Mouse (Mus musculus): ENCODE measurements at regions not wholly inside any gene's neighbourhood (a gene's known extent, or its start where the extent isn't known, plus 50 kb on each side); places are given as distances from the start of the nearest gene placed in this dataset.

- DNase-seq (ENCODE audit: low read depth): no peak
These were observed 891.2 kb upstream of the Lrrc6 start for GRCm38 (mm10) chr15:67391918-67392317.

DNA sequence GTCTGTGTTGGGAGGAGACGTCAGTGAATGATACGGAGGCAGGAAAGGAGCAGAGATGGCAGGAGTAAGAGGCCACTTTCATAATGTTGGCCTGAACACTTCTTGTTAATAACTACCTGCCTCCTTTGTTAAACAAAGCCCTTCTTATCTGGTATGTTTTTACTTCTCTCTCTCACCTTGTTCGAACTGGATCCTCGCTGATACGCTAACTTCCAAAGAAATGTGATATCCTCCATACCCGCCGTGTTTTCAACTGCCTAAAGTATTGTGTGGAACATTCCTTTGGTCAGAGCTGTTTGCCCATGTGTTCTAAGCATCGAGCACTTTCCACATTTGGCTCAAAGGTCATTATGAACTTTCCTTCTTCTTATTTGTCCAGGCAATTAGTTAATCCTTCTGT is 887.8 kb upstream of the Lrrc6 start:
- no peak for DNase-seq (ENCODE audit: low read depth)

GRCm38 (mm10) chr15:67386896-67387295 is 886.2 kb upstream of the Lrrc6 start:
- no peak for DNase-seq (ENCODE audit: low read depth)

GRCm38 (mm10) chr15:67373599-67373998 is 872.9 kb upstream of the Lrrc6 start:
- DNase-seq (ENCODE audit: low read depth): no peak

DNA sequence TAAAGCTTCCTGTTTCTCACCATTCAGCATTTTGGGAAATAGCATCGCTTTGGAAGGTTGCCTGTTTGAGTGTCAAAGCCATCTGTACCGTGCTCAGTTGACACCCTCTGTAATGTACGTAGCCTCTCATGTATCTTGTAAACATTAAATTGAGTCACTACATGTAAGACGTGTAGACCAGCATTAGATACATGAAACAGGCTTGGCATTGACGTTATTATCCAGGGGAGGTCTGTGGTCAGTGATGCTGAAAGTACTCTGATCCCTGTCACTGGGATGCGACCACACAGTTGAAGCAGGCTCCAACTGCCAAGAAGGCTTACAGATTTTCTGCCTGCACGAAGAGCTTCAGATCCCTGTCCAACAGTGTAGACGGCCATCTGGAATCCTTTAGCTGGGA is 872.3 kb upstream of the Lrrc6 start:
- DNase-seq (ENCODE audit: low read depth): no peak

- no peak for DNase-seq (ENCODE audit: low read depth)
These were observed 863.5 kb upstream of the Lrrc6 start for GRCm38 (mm10) chr15:67364099-67364756.

DNA sequence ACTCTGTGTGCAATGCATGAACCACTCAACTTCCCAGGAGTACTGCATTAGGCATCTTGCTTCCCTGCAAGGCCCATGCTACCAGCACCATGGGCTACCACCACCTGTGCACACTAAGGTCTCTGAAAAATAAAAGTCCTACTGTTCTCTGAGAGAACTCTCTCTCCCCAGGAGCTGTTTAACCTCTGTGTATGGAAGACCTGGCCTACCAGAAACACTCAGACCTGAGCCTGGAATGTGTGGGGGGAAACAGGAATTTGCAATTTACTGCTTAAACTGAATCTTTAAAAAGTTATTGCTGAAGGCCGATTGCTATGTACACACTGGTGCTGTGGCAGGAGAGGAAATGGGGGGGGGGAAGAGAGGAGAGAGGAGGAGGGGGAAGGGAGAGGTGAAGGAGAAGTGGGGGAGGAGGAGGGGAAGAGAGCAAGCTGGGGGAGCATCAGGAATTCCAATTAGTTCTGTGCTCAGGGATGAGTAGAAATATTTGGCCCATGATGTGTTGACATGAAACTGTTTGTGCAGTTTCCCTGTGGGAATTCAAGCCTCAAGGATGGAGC is 860.4 kb upstream of the Lrrc6 start:
- DNase-seq (ENCODE audit: low read depth): peak; percentile 8

- DNase-seq (ENCODE audit: low read depth): no peak
These were observed 857.2 kb upstream of the Lrrc6 start for GRCm38 (mm10) chr15:67357867-67358266.

GRCm38 (mm10) chr15:67355334-67355733 is 854.6 kb upstream of the Lrrc6 start:
- DNase-seq (ENCODE audit: low read depth): no peak

GRCm38 (mm10) chr15:67354598-67355159 is 854.0 kb upstream of the Lrrc6 start:
- no peak for DNase-seq (ENCODE audit: low read depth)

- DNase-seq (ENCODE audit: low read depth): no peak
These were observed 848.8 kb upstream of the Lrrc6 start for GRCm38 (mm10) chr15:67349501-67349900.

DNA sequence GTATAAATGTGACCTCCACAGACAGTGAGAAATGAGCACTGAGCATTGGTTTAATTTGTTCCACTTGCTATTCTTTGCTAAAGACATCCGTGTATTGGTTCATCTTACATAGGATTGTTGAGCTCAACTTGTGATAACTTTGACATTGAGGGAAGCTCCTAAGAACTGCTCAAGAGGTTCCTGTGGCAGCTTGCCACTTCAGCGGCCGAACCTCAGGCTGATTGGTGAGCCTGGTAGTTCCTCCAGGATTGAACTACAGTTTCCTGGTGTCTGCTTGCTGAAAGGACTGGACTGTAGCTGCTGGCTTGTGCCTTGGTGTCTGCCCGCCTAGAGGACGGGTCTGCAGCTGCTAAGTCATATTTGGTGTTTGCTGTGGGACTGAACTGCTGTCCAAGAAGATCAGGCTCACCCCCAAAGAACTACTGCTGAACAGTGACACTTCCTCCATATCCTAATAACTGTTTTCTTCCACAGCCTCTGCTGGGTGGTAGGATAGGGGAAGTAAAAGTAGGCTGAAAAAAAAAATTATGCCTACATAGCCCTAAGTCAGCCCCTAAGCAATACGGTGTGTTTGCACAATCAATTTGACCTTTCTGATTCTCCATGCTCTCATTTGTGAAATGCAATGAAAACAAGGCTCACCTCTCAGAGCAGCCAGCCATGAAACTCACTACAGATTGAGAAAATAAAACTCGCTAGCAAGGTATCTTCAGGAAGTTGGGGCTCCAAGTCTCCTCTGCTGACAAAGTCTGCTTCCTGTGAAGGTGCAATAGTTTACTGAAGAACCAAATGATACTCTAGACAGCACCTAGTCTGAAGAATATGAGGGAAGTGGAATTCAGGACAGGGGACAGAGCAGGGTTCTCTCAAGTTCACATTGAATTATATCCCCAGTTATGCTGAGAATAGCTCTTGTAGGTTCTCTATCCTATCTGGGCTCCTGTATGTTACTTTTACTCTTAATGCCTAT is 844.8 kb upstream of the Lrrc6 start:
- DNase-seq (ENCODE audit: low read depth): peak; percentile 32

DNA sequence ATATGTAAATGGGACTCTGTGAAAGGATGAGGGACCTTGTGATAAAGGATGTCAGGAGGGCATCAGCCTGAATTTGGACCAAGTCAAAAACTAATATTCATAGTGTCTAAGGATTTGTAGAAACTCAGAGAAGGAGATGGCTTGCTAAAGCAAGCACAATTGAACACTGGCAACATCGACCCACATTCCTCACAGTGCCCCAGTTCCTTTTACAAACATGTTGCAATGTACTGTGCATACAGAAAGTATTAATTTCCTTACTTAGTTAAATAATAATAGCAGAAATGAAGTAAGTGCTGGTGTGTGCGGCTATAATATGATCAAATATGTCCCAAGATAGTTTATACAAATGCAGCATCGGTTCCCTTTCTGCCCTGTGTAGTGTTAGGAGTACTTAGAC is 841.3 kb upstream of the Lrrc6 start:
- no peak for DNase-seq (ENCODE audit: low read depth)

DNA sequence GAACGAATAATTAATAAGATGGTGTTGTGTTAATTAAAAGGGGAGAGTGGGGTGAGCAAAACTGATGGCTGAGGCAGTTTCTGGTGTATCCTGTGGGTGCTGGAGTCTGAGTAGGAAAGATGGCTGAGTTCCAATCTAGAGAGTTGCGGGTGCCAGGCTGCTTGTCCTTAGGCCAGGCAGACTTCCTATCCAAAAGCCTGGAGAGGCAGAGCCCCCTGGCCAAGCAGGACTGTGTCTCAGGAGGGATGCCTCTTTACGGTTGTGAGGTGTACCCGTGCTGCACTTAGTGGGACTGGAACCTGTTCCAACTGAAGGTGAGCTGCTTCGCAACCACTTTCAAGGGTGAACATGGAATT is 836.3 kb upstream of the Lrrc6 start:
- no peak for DNase-seq (ENCODE audit: low read depth)

DNA sequence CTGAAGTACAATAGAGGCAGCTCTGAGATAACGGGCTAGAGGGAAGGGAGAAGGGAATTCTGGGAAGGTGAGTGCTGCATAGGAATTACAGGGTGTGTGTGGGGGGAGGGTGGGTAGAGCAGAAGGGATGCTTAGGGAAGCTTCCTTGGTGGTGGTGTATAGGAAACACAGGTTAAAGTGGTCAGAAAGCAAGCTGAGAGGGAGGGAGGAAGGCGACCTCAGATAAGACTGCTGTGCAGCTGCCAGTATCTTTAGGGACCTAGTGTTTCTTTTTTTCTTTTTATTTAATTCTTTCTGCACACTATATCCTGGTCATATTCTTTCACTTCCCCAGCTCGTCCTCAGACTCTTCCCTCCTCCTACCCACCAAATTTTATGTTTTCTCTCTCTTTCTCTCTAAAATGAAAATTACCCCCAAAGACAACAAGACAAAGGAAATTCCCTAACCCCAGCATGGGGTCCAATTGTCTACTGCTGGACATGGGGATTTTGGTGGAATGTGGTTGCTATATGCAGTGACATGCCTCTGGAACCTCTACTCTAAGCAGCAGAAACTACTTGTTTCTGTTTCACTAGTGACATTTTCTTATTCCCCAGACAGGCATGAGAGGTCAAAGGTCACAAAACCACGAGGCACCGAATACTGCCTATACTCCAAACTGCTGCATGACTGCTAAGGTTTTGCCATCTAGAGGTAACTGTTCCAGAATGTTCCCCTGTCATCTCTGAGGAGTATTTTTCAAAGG is 835.8 kb upstream of the Lrrc6 start:
- peak; percentile 43 for DNase-seq (ENCODE audit: low read depth)

- no peak for DNase-seq (ENCODE audit: low read depth)
These were observed 831.8 kb upstream of the Lrrc6 start for GRCm38 (mm10) chr15:67332521-67332920.

- DNase-seq (ENCODE audit: low read depth): no peak
These were observed 819.6 kb upstream of the Lrrc6 start for GRCm38 (mm10) chr15:67320292-67320691.

DNA sequence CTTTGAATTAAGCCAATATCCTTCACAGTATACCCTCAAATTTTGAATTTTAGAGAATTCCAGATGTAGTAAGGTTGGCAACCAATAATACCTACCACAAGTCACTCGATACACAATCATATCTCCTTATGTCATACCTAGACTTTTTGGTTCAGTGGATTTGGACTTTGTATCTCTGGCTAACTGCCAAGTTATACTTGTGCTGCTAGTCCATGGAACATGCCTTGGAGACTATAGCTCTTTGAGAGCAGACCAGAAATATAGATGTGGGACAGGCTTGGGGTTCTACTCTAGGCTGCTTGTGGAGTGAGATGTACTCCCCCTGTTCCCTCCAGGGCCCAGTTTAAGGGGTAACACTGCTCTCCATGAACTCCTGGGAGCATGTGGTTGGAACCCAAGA is 814.5 kb upstream of the Lrrc6 start:
- no peak for DNase-seq (ENCODE audit: low read depth)

DNA sequence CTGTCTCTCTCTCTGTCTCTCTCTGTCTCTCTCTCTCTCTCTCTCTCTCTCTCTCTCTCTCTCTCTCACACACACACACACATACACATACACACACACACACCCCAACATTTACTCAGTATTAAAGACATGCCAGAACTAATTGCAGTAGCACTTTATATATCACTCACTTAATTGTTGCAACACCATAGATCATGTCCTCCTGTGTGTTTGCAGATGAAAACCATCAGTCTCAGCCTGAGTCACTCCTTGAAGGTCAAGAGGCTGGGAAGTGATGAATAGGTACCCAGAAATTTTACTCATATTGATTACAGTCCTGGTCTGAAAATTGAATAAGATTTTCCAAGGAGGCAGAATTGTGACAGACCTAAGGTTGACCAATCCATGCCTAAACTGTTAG is 812.9 kb upstream of the Lrrc6 start:
- no peak for DNase-seq (ENCODE audit: low read depth)

DNA sequence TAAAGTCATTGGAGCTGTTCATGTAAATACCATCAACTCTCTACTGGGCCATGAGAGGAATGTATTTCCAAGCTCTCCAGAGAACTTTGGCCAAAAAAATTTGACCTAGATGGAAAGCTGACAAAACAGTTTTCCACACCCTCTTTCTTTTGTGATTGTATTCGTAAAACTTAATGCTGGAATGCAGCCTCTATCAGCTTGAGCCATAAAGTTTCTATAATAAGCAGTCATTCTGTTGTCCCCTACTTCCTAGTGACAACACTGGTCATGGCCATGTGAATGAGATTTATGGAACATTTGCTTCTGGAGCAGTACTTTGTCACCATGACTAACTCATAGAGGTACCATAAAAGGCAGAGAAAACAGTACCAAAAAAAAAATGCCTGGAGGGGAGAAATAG is 805.0 kb upstream of the Lrrc6 start:
- no peak for DNase-seq (ENCODE audit: low read depth)

DNA sequence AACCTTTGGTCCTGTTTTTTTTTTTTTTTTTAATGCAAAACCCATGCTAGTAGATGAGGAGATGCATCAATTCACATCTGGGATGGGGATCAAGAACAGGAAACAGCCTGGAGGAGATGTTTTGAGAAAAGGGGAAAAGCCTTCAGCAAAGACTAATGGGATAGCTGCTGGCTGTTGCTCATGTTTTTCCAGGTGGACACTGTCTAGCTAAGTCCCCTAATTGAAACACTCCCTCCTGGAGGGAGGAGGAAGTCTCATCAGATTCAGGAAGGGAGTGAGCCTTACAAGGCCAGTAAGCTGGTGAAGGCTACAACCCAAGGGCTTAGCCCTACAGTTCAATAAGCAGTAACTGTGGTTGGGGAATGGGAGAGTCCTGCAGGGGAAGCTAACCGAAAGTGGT is 803.1 kb upstream of the Lrrc6 start:
- DNase-seq (ENCODE audit: low read depth): no peak

DNA sequence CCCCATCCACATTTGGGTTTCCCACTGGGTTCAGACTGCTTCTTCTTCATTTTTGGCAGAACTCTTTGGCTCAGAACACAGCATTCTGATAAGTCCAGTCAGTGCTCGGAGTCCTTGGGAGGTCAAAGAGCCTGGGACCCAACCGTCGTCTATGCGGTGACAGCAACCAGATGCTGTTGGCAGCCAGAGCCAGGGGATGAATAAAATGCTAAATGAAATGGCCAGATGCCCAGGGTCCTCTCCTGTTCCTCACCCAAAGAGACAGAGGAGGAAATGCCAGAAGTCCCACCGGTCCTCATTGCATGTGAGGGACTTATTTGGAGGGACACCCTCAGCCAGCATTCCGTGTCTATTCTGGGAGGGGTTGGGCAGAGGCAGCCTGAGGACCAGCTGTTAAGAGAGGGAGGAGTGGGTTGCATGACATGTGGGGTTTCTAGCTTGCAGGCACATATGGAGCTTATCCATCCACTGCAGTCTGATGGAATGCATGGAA is 801.2 kb upstream of the Lrrc6 start:
- DNase-seq (ENCODE audit: low read depth): no peak

All from induced T-regulatory cell, adult 2 months (primary cell).